Mouse (Mus musculus) heart, embryonic 14.5 days (tissue): ENCODE results near the gene Tcf19. TPM values are rescaled to one million over a fixed set of nuclear protein-coding genes. Genes with fewer than 3 reads are reported as not detected.
A peak's percentile ranks its signal among the peaks of the same experiment; 100 is the strongest.

Source experiments
- ATAC-seq: fragments of 200-750 bp; cut with Nextera tagmentation; 2 replicates; pipeline ENCODE4 v1.8.0; 2017; ENCODE audit warnings: low read depth, moderate TSS enrichment; ENCODE audit not compliant: insufficient number of reproducible peaks, insufficient read depth, low FRiP score
- H3K27ac ChIP-seq, 2 experiments: fragments of 200-500 bp in 1 of 2; fragments of 300-500 bp in 1 of 2; sonication (generic) in 1 of 2; replicated peaks in 1 of 2; 2 replicates each; pipeline ENCODE4 v1.5.1; 2012 to 2014; ENCODE audit warnings: low read depth in 2 of 2, low read length in 2 of 2, control low read depth in 1 of 2, mild to moderate bottlenecking in 1 of 2, mixed read lengths in 1 of 2; ENCODE audit not compliant: control insufficient read depth in 1 of 2, insufficient read depth in 1 of 2
- H3K27me3 ChIP-seq: fragments of 300-500 bp; sonication (generic); 2 replicates; pipeline ENCODE4 v1.6.1; 2014; ENCODE audit warnings: mild to moderate bottlenecking, low read length, control low read depth; ENCODE audit not compliant: control insufficient read depth, insufficient read depth
- H3K36me3 ChIP-seq: fragments of 300-500 bp; sonication (generic); 2 replicates; pipeline ENCODE4 v1.6.1; 2014; ENCODE audit warnings: mild to moderate bottlenecking, control low read depth, low read length, mixed read lengths; ENCODE audit not compliant: control insufficient read depth, insufficient read depth
- H3K4me1 ChIP-seq, 2 experiments: fragments of 200-500 bp in 1 of 2; fragments of 300-500 bp in 1 of 2; sonication (generic) in 1 of 2; 2 replicates each; pipeline ENCODE4 v1.6.1; 2012 to 2014; ENCODE audit warnings: low read length in 2 of 2, control low read depth in 1 of 2, mixed read lengths in 1 of 2; ENCODE audit not compliant: control insufficient read depth in 2 of 2, insufficient read depth in 2 of 2
- H3K4me2 ChIP-seq: fragments of 300-500 bp; sonication (generic); 2 replicates; pipeline ENCODE4 v1.6.1; 2014; ENCODE audit warnings: mild to moderate bottlenecking, low read length
- H3K4me3 ChIP-seq, 2 experiments: fragments of 200-500 bp in 1 of 2; fragments of 300-500 bp in 1 of 2; sonication (generic) in 1 of 2; 2 replicates each; pipeline ENCODE4 v1.5.1; 2012 to 2014; ENCODE audit warnings: low read length in 2 of 2, mild to moderate bottlenecking in 2 of 2, control low read depth in 1 of 2, low read depth in 1 of 2, moderate library complexity in 1 of 2; ENCODE audit not compliant: control insufficient read depth in 1 of 2, insufficient read depth in 1 of 2
- H3K9ac ChIP-seq: fragments of 300-500 bp; sonication (generic); 2 replicates; pipeline ENCODE4 v1.6.1; 2014; ENCODE audit warnings: mild to moderate bottlenecking, low read length
- H3K9me3 ChIP-seq: fragments of 300-500 bp; sonication (generic); 2 replicates; pipeline ENCODE4 v1.6.1; 2016; ENCODE audit warnings: low read length, control low read depth; ENCODE audit not compliant: control insufficient read depth
- WGBS: fragments of 180-500 bp; shearing (Covaris S2); extraction: QIAGEN DNeasy Blood & Tissue Kit; methylation state at CpG from one replicate; pipeline ENCODE4 v1.1.7; 2014; 5-methylcytosine and 5-hydroxymethylcytosine counted together
- polyA plus RNA-seq: library from polyadenylated mRNA; unstranded; fragments of >200 nt; fragmentation: Nextera tagmentation; extraction: Ambion mirVana; gene quantifications from 2 replicates; pipeline ENCODE4 v1.2.1, GENCODE M21; 2014

Tcf19 gene
- 52.8 and 55.9 TPM in 2 replicates for polyA plus RNA-seq

DNA sequence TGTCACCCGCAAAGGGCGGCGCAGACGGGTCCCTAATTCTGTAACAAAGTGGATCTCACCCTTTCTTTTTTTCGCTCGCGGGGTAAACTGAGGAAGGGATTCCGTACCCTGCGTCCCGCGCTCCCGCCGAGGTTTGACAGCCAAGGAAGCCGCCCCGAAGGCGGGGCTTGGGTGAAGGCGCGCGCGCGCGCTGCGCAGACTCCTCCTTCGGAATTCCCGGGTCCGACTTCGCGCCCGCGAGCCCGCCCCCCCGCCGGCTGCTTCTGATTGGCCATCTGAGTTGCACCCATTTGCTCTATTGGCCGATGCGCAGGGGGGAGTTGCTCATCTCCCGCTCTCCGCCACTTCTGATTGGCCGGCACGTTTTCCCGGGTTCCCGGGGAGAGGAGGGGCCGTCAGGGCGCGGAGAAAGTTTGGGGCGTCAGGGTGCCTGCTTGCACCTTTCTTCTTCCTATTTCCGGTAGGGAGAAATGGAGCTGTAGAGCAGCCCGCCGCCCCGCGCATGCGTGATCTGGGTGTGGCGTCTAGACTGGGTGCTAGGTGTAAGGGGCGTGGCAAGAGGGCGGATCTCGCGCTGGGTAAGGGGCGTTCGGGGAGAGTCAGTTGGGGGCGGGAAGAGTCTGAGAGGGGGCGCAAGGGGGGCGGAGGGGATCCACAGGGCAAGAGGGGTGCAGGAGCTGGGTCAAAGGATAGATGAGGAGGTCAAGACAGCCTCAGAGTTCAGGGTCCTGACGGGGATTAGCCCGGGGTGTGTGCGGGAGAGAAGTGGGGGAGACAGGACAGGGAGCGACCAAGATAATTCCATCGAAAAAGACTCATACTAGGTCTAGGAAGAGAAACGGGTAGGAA is at the start of gene Tcf19, which contains the start of gene Cchcr1:
Gene Tcf19, minus strand, starts transcription at position 173 of the 849 bp plus-strand sequence.
Gene Cchcr1, plus strand, starts transcription at position 449 of the 849 bp plus-strand sequence.
- H3K4me1 ChIP-seq: peaks cover 14 to 27% of the 10 kb centered on the region in 2 experiments
- no peaks in the 10 kb centered on the region for H3K9me3 ChIP-seq
- peak within 1 kb of the TSS; percentile 70 to 73 for H3K4me3 ChIP-seq
- WGBS: under 1% methylated on average over 67 of the region's 67 CpGs
- no peaks in the 10 kb centered on the region for H3K27me3 ChIP-seq
- H3K27ac ChIP-seq: peak within 1 kb of the TSS; percentile 17 to 68
- H3K36me3 ChIP-seq: peaks cover 27% of the 10 kb centered on the region
- H3K4me2 ChIP-seq: peak within 1 kb of the TSS; percentile 92
- ATAC-seq: peak; percentile 93
- H3K9ac ChIP-seq: peak within 1 kb of the TSS; percentile 79

- H3K4me3 ChIP-seq: no peak overlapping the region
- WGBS: 50% methylated on average over 8 of the region's 8 CpGs
- no peak overlapping the region for H3K9ac ChIP-seq
- ATAC-seq: no peak
- no peaks in the 10 kb centered on the region; the same call in 1 of the 2 replicates for H3K9me3 ChIP-seq
- no peaks in the 10 kb centered on the region for H3K36me3 ChIP-seq
- H3K27me3 ChIP-seq: no peaks in the 10 kb centered on the region
- 0 out of 4 replicates have a peak, but pooled peaks cover 0 to 2% of the 10 kb centered on the region in 2 experiments for H3K4me1 ChIP-seq
- H3K27ac ChIP-seq: no peak overlapping the region
- no peak overlapping the region for H3K4me2 ChIP-seq
Observed at GRCm38 (mm10) chr17:35558216-35558615, 41.6 kb upstream of the Tcf19 start.

- ATAC-seq: no peak
- Histone ChIP-seq H3K9me3 (no peaks in the 10 kb centered on the region; the same call in 1 of the 2 replicates), H3K36me3 (no peaks in the 10 kb centered on the region), H3K27ac (no peak overlapping the region), H3K4me3 (no peak overlapping the region), H3K27me3 (no peaks in the 10 kb centered on the region), H3K4me1 (0 out of 4 replicates have a peak, but pooled peaks cover under 1 to 2% of the 10 kb centered on the region in 2 experiments), H3K9ac (no peak overlapping the region), H3K4me2 (no peak overlapping the region)
- WGBS: 59% methylated on average over 9 of the region's 9 CpGs
Observed at GRCm38 (mm10) chr17:35557351-35557750, 40.7 kb upstream of the Tcf19 start.

DNA sequence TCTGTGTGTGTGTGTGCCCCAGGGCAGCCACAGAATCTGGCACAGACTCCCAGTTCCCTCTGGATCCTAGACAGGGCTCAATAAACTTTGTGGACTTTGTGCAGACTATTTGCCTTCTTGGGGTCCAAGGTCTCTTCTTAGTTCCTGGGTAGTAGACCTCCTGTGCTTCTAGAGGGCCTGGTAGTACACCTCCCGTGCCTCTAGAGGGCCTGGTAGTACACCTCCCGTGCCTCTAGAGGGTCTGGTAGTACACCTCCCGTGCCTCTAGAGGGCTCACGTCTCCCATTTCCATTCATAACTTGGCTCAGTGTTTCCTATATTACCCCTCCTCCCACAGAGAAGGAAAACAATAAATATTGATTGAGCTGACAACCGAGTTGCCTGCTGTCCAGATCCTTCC is 40.2 kb upstream of the Tcf19 start:
- 36% methylated on average over 5 of the region's 5 CpGs for WGBS
- ATAC-seq: no peak

GRCm38 (mm10) chr17:35556186-35556765 is 39.7 kb upstream of the Tcf19 start:
- 81% methylated on average over 13 of the region's 13 CpGs for WGBS
- Histone ChIP-seq H3K27me3 (no peaks in the 10 kb centered on the region), H3K9me3 (no peaks in the 10 kb centered on the region; the same call in 1 of the 2 replicates), H3K4me1 (peaks cover 4 to 11% of the 10 kb centered on the region in 2 experiments; a peak in 3 of 4 replicates), H3K27ac (no peak overlapping the region), H3K4me2 (no peak overlapping the region), H3K36me3 (no peaks in the 10 kb centered on the region), H3K4me3 (no peak overlapping the region), H3K9ac (no peak overlapping the region)
- ATAC-seq: no peak

More for the DNA sequence above, 40.2 kb upstream of the Tcf19 start:
- H3K4me1 ChIP-seq: peaks cover 2 to 6% of the 10 kb centered on the region in 2 experiments; a peak in 3 of 4 replicates
- no peak overlapping the region for H3K4me2 ChIP-seq
- H3K9me3 ChIP-seq: no peaks in the 10 kb centered on the region; the same call in 1 of the 2 replicates
- H3K36me3 ChIP-seq: no peaks in the 10 kb centered on the region
- H3K27me3 ChIP-seq: no peaks in the 10 kb centered on the region
- H3K4me3 ChIP-seq: no peak overlapping the region
- H3K9ac ChIP-seq: no peak overlapping the region
- no peak overlapping the region for H3K27ac ChIP-seq

DNA sequence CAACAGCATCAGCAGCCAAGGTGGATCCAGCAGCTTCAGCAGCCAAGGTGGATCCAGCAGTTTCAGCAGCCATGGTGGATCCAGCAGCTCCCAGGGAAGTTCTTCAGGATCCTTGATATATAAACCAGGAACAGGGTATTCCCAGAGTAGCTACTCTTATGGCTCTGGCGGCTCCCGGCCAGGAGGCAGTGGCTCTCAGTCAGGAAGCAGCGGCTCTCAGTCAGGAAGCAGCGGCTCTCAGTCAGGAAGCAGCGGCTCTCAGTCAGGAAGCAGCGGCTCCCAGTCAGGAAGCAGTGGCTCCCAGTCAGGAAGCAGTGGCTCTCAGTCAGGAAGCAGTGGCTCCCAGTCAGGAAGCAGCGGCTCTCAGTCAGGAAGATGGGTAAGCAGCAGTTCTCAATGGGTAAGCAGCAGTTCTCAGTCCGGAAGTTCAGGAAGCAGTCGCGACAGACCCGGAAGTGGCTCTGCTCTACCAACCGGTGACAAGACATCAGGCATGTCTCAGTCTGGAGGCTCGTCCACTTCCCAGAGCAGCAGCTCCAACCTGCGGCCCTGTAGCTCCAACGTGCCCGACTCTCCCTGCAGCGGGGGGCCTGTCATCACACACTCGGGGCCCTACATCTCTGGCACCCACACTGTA is 38.3 kb upstream of the Tcf19 start:
- no peak for ATAC-seq
- H3K36me3 ChIP-seq: no peaks in the 10 kb centered on the region
- H3K27me3 ChIP-seq: no peaks in the 10 kb centered on the region
- H3K27ac ChIP-seq: no peak overlapping the region
- 84% methylated on average over 18 of the region's 18 CpGs for WGBS
- peaks cover 16 to 23% of the 10 kb centered on the region in 2 experiments for H3K4me1 ChIP-seq
- no peaks in the 10 kb centered on the region; the same call in 1 of the 2 replicates for H3K9me3 ChIP-seq
- no peak overlapping the region for H3K4me2 ChIP-seq
- no peak overlapping the region for H3K9ac ChIP-seq
- no peak overlapping the region for H3K4me3 ChIP-seq

DNA sequence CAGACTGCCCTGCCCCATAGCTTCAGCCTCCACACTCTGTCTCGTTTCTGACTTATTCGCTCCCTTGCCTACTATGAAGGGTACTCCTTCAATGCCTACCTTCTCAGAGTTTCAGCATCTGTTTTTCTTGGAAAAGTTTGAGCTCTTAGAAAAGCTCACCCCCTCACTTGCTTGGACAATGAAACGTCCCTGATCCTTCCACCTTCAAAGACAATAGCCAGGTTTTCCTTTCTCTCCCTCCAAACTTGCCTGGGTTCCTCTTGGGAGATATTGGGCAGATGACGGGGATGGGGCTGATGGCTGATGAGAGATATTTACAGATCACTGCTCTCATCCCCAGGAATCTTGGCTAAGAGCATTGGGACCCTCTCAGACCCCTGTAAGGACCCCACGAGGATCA is 37.7 kb upstream of the Tcf19 start:
- 83% methylated on average over 5 of the region's 5 CpGs for WGBS

More for the DNA sequence above, 37.7 kb upstream of the Tcf19 start:
- Histone ChIP-seq H3K9me3 (no peaks in the 10 kb centered on the region; the same call in 1 of the 2 replicates), H3K4me3 (no peak overlapping the region), H3K27ac (no peak overlapping the region), H3K4me2 (no peak overlapping the region), H3K27me3 (no peaks in the 10 kb centered on the region), H3K4me1 (peaks cover 18 to 26% of the 10 kb centered on the region in 2 experiments), H3K36me3 (no peaks in the 10 kb centered on the region), H3K9ac (no peak overlapping the region)
- no peak for ATAC-seq
